Mouse (Mus musculus): Measurements from ENCODE around the gene A930018P22Rik.

GRCm38 (mm10) chr2:104082474-104082873 is 40.1 kb upstream of the A930018P22Rik start:
- TF ChIP-seq CTCF (IDR thresholded peaks at IDR 0.05; ENCODE audit: low read depth) (no peak), EP300 (IDR thresholded peaks at IDR 0.05; ENCODE audit: low read depth) (no peak)

Measured in liver, embryonic 14.5 days (tissue).